Mouse (Mus musculus): Measurements from ENCODE around the gene Plin2. TPM values are rescaled to one million over a fixed set of nuclear protein-coding genes. Genes with fewer than 3 reads are reported as not detected.
A peak's percentile ranks its signal among the peaks of the same experiment; 100 is the strongest.
"Not testable (repeated sequence)": the region's sequence is repeated elsewhere in the genome, so short reads cannot be mapped to it uniquely, and the experiment has no call there.

Gene Plin2
- polyA plus RNA-seq, 1 experiment, result 9.5 TPM

GRCm38 (mm10) chr4:86674739-86675138 is 4.9 kb upstream of the Plin2 start:
- H3K27me3 ChIP-seq (ENCODE audit: control insufficient read depth); H3K9me3 ChIP-seq (ENCODE audit: control insufficient read depth, low read length); H3K4me3 ChIP-seq (replicated peaks); H3K36me3 ChIP-seq (ENCODE audit: control insufficient read depth): not testable (repeated sequence)
- peaks cover 67% of the 10 kb centered on the region for H3K4me1 ChIP-seq (ENCODE audit: control insufficient read depth)
- peak; percentile 46; the same call in 2 of the 3 replicates for TF ChIP-seq TAL1 (IDR thresholded peaks at IDR 0.05; ENCODE audit: low read length)

GRCm38 (mm10) chr4:86674150-86674549 is 4.3 kb upstream of the Plin2 start:
- H3K4me3 ChIP-seq (replicated peaks), result peak overlapping the region; percentile 44
- H3K36me3 ChIP-seq (ENCODE audit: control insufficient read depth); H3K27me3 ChIP-seq (ENCODE audit: control insufficient read depth); H3K9me3 ChIP-seq (ENCODE audit: control insufficient read depth, low read length): not testable (repeated sequence)
- H3K4me1 ChIP-seq (ENCODE audit: control insufficient read depth), result peaks cover 69% of the 10 kb centered on the region

- no peaks in the 10 kb centered on the region for H3K9me3 ChIP-seq (ENCODE audit: control insufficient read depth, low read length)
- no peak overlapping the region for H3K4me3 ChIP-seq (replicated peaks)
- peaks cover 15% of the 10 kb centered on the region for H3K36me3 ChIP-seq (ENCODE audit: control insufficient read depth)
- peaks cover 86% of the 10 kb centered on the region for H3K4me1 ChIP-seq (ENCODE audit: control insufficient read depth)
- no peaks in the 10 kb centered on the region for H3K27me3 ChIP-seq (ENCODE audit: control insufficient read depth)
- TF ChIP-seq TAL1 (IDR thresholded peaks at IDR 0.05; ENCODE audit: low read length) (no peak), GATA1 (IDR thresholded peaks at IDR 0.05; ENCODE audit: low read length) (no peak)
Measured at GRCm38 (mm10) chr4:86672450-86672849, 2.6 kb upstream of the Plin2 start.

GRCm38 (mm10) chr4:86671803-86672202 is 1.9 kb upstream of the Plin2 start:
- Histone ChIP-seq H3K9me3 (ENCODE audit: control insufficient read depth, low read length) (no peaks in the 10 kb centered on the region), H3K36me3 (ENCODE audit: control insufficient read depth) (peaks cover 20% of the 10 kb centered on the region), H3K27me3 (ENCODE audit: control insufficient read depth) (no peaks in the 10 kb centered on the region), H3K4me1 (ENCODE audit: control insufficient read depth) (peaks cover 88% of the 10 kb centered on the region), H3K4me3 (replicated peaks) (no peak overlapping the region)
- TF ChIP-seq TAL1 (IDR thresholded peaks at IDR 0.05; ENCODE audit: low read length), result no peak
- TF ChIP-seq GATA1 (IDR thresholded peaks at IDR 0.05; ENCODE audit: low read length), result no peak

- no peaks in the 10 kb centered on the region for H3K9me3 ChIP-seq (ENCODE audit: control insufficient read depth, low read length)
- H3K4me3 ChIP-seq (replicated peaks), result no peak overlapping the region
- TF ChIP-seq TAL1 (IDR thresholded peaks at IDR 0.05; ENCODE audit: low read length), result no peak
- TF ChIP-seq GATA1 (IDR thresholded peaks at IDR 0.05; ENCODE audit: low read length), result no peak
- H3K27me3 ChIP-seq (ENCODE audit: control insufficient read depth), result no peaks in the 10 kb centered on the region
- H3K36me3 ChIP-seq (ENCODE audit: control insufficient read depth), result peaks cover 30% of the 10 kb centered on the region
- H3K4me1 ChIP-seq (ENCODE audit: control insufficient read depth), result peaks cover 90% of the 10 kb centered on the region
Measured at GRCm38 (mm10) chr4:86670582-86671306, 884 bp upstream of the Plin2 start.

GRCm38 (mm10) chr4:86669241-86669753 is 563 bp downstream of the Plin2 start:
- Histone ChIP-seq H3K36me3 (ENCODE audit: control insufficient read depth) (peaks cover 45% of the 10 kb centered on the region), H3K4me1 (ENCODE audit: control insufficient read depth) (peaks cover 92% of the 10 kb centered on the region), H3K4me3 (replicated peaks) (peak overlapping the region; percentile 90)
- not testable (repeated sequence) for H3K27me3 ChIP-seq (ENCODE audit: control insufficient read depth); H3K9me3 ChIP-seq (ENCODE audit: control insufficient read depth, low read length)

- H3K4me3 ChIP-seq (replicated peaks), result peak overlapping the region; percentile 90
- TF ChIP-seq TAL1 (IDR thresholded peaks at IDR 0.05; ENCODE audit: low read length) (no peak), GATA1 (IDR thresholded peaks at IDR 0.05; ENCODE audit: low read length) (no peak)
- peaks cover 91% of the 10 kb centered on the region for H3K4me1 ChIP-seq (ENCODE audit: control insufficient read depth)
- H3K9me3 ChIP-seq (ENCODE audit: control insufficient read depth, low read length), result no peaks in the 10 kb centered on the region
- peaks cover 53% of the 10 kb centered on the region for H3K36me3 ChIP-seq (ENCODE audit: control insufficient read depth)
- H3K27me3 ChIP-seq (ENCODE audit: control insufficient read depth), result no peaks in the 10 kb centered on the region
Measured at GRCm38 (mm10) chr4:86668290-86669000, 1.4 kb downstream of the Plin2 start.

- TF ChIP-seq TAL1 (IDR thresholded peaks at IDR 0.05; ENCODE audit: low read length) (no peak), GATA1 (IDR thresholded peaks at IDR 0.05; ENCODE audit: low read length) (no peak)
- no peaks in the 10 kb centered on the region for H3K9me3 ChIP-seq (ENCODE audit: control insufficient read depth, low read length)
- H3K27me3 ChIP-seq (ENCODE audit: control insufficient read depth), result no peaks in the 10 kb centered on the region
- peaks cover 67% of the 10 kb centered on the region for H3K4me1 ChIP-seq (ENCODE audit: control insufficient read depth)
- H3K4me3 ChIP-seq (replicated peaks), result peak overlapping the region; percentile 23
- peaks cover 75% of the 10 kb centered on the region for H3K36me3 ChIP-seq (ENCODE audit: control insufficient read depth)
Measured at GRCm38 (mm10) chr4:86665596-86665995, 4.3 kb downstream of the Plin2 start.

GRCm38 (mm10) chr4:86663919-86664318 is 5.9 kb downstream of the Plin2 start:
- no peaks in the 10 kb centered on the region; the same call in 1 of the 2 replicates for H3K27me3 ChIP-seq (ENCODE audit: control insufficient read depth)
- no peak for TF ChIP-seq GATA1 (IDR thresholded peaks at IDR 0.05; ENCODE audit: low read length)
- TF ChIP-seq TAL1 (IDR thresholded peaks at IDR 0.05; ENCODE audit: low read length), result 0 out of 3 replicates have a peak, but pooled peaks have one; percentile 27
- H3K4me1 ChIP-seq (ENCODE audit: control insufficient read depth), result peaks cover 53% of the 10 kb centered on the region
- peak overlapping the region; percentile 35 for H3K4me3 ChIP-seq (replicated peaks)
- peaks cover 5% of the 10 kb centered on the region for H3K9me3 ChIP-seq (ENCODE audit: control insufficient read depth, low read length)
- peaks cover 91% of the 10 kb centered on the region for H3K36me3 ChIP-seq (ENCODE audit: control insufficient read depth)
